Mouse (Mus musculus) spleen, postnatal 4 days (tissue): ENCODE measurements at regions not wholly inside any gene's neighbourhood (a gene's known extent, or its start where the extent isn't known, plus 50 kb on each side); places are given as distances from the start of the nearest gene placed in this dataset.
"Not testable (repeated sequence)": the region's sequence is repeated elsewhere in the genome, so short reads cannot be mapped to it uniquely, and the experiment has no call there.

ENCODE experiments used
- DNase-seq, 2 experiments: peaks; one replicate each; pipeline ENCODE4 v3.0.0; 2022; ENCODE audit warnings: low spot score in 2 of 2

DNA sequence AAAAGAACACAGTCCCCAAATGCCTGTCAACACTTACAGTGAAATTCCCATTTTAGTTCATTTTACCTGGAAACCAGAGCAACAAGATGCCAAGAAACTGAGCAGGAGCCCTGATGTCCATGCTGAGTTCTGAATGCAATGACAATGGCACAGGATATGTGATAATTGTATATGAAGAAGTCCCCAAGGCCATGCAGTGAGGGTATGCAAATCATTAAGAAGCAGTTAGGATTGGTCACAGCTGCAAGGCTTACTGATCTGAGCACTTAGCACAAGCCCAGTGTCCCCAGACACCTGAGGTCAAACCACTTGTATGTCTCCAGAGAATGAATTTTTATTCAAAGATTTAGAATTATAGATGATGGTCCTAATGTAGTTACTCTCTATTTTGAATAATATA lies 419.0 kb upstream of the Tacstd2 start:
- not testable (repeated sequence) for DNase-seq

DNA sequence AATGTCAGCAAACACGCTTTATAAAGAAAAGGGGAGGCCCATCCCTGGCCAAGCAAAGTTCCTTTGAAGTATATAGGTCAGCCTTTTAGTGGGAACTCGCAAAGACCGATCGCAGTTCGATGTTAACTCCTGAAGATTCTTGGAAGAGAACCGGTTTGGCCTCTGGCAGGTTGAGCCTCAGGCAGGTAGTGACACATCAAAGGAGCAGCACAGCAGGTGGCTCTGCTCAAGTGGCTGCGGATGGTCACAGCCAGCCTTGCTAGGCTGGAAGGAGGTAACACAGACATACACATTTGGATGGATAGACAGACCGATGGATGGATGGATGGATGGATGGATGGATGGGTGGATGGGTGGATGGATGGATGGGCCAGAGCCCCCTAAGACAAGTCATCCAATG lies 395.9 kb upstream of the Tacstd2 start:
- not testable (repeated sequence) for DNase-seq

DNA sequence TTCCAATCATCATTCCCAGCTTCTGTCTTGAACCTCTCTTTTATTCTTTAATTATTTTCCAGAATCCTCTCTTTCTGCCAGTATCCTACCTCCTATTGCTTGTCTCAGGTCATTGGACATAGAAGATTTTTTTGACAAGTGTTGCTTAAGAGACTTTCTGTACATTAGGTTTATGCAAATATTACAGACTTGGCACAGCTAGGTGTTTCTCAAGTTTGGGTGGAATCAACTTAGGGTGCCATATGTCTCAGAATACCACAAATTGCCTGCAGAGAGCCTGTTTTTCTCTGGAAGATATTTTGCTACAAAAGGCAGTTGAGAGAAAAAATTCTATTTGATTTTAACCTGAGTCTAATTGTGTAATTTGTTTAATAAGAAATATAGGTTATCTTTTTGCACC lies 386.9 kb upstream of the Tacstd2 start:
- no peak for DNase-seq

DNA sequence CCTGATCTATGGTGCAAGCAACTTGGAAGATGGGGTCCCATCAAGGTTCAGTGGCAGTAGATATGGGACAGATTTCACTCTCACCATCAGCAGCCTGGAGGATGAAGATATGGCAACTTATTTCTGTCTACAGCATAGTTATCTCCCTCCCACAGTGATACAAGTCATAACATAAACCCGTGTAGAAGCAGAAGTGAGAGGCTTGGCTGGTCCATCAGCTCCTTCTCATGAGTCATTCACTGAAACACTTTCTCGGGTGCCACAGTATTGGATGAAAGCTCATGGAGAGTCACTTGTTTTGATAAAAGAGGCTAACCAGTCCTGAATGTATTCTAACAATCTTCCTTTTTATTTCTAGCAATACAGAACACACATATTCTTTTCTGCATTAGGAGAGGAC lies 378.3 kb upstream of the Tacstd2 start:
- no peak for DNase-seq

DNA sequence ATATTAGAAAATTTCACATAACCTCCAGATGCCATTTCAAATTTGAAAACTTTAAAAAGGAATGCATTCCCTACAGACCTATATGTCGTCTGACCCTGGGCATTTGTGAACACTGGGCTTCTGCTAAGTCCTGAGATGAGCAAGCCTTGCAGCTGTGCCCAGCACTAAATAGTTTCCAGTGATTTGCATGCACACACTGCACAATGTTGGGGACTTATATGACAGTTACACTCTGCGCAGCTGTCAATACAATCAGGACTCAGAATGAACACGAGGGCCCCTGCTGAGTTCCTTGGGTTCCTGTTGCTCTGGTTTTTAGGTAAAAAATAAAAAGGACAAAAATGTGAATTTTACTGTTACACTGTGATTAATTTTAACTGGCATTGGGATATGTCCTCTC lies 377.7 kb upstream of the Tacstd2 start:
- DNase-seq = no peak

DNA sequence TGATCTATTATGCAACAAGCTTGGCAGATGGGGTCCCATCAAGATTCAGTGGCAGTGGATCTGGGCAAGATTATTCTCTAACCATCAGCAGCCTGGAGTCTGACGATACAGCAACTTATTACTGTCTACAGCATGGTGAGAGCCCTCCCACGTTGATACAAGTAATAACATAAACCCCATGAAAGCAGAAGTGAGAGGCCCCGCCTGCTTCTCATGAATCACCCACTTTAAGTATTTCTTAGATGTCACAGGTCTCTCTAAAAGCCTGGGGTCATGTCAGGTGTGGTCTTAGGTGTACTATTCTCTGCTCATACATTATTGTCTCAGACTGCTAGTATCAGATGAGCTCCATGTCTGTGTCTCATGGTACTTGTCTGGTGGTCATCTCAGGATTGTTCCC lies 360.9 kb upstream of the Tacstd2 start:
- no peak for DNase-seq

DNA sequence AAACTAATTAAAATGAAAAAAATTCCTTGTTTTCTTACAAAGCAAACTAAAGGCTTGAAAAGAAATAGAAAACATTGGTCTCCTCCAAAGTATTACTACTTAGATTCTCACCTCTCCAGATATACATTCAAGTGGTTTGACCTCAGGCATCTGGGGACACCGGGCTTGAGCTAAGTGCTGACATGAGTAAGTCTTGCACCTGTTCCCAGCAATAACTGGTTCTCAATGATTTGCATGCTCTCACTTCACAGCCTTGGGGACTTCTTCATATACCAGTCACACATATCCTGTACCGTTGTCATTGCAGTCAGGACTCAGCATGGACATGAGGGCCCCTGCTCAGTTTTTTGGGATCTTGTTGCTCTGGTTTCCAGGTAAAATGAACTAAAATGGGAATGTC lies 360.3 kb upstream of the Tacstd2 start:
- DNase-seq = no peak

DNA sequence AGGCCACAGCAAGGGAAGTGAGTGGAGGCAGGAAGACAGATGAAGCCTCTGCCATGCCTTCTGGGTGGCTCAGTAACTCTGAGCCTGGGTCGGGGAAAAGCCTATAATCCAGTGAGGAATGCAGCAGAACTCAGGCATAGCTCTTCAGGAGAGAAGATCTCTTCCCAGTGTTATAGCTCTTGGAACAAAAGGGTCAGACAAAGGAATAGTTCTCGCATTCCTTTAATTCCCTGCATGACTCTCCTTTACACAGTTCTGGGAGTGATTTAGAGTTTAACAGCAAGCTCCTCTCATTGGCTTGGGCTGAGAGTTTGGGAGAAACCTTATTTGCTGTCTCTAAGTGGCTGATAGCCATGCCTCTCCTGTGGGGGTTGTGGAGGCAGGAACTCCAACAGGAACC lies 352.0 kb upstream of the Tacstd2 start:
- no peak for DNase-seq

DNA sequence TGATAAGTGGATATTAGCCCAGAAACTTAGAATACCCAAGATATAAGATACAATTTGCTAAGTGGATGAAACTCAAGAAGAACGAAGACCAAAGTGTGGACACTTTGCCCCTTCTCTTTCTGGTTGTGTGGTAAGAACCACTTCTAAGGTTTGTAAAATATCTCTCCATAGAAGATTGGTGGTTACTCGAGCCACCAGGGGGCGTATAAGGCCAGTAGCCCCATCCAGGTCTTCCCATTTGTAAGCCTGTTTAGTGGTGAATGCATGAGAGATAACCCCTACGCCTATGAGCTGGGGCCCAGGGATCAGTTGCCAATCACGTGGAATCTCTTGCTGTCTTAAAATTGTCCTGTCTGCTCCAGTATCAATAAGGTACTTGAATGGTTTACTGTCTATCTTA lies 349.3 kb upstream of the Tacstd2 start:
- DNase-seq = no peak

DNA sequence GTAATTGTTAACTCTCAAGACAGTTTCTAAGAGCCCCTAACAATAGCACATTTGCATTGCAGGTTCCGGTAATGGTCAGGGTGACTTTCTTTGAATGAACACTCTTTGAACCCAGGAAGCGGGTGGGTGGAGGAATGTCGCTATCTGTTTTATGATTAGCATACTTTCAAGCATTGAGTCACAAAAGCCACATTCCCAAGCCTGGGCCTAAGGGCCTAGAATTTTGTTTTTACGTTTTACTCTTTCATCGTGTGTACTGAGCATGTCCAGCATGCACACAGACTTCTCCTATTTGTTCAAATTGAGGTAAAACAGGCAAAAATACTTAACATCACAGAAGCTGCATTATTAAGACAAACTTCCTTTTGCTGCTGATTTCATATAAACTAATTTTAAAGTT lies 345.9 kb upstream of the Tacstd2 start:
- not testable (repeated sequence) for DNase-seq

DNA sequence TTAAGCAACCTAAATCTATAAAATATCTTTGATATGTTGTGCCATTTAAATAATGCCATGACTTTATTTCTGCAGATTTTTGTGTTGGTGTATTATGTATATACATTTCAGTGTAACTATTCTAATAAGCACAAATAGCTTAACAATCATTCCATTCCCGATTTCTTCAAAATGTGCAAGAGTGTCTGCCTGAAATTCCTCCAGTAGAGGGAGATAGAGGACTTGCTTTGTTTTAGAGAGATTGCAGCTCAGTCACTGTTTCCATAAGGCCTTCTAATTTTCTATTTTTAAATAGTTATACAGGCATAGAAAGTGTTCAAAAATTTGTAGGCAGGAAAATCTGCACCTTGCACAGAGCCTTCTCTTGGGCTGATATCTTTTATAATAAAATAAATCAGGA lies 322.3 kb upstream of the Tacstd2 start:
- DNase-seq = not testable (repeated sequence)

DNA sequence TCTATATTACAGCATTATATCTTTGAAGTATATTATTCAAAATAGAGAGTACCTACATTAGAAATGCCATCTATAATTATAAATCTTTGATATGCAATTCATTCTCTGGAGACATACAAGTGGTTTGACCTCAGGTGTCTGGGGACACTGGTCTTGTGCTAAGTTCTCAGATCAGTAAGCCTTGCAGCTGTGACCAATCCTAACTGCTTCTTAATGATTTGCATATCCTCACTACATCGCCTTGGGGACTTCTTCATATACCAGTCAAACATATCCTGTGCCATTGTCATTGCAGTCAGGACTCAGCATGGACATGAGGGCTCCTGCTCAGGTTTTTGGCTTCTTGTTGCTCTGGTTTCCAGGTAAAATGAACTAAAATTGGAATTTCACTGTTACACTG lies 303.9 kb upstream of the Tacstd2 start:
- not testable (repeated sequence) for DNase-seq

DNA sequence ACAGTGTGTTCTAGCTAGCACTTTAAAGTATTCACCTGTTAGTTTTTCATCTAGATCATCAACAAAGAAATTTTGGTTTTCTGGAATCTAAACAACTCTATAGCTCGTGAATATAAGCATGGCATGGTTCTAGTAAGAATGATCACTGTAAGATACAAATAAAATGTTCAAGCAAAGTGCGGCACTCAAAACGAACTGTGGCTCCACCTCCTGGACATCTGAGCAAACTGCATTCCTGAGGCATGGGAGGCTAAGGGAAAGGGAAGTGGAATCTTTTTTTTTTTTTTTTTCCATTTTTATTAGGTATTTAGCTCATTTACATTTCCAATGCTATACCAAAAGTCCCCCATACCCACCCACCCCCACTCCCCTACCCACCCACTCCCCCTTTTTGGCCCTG lies 276.9 kb upstream of the Tacstd2 start:
- DNase-seq = not testable (repeated sequence)

DNA sequence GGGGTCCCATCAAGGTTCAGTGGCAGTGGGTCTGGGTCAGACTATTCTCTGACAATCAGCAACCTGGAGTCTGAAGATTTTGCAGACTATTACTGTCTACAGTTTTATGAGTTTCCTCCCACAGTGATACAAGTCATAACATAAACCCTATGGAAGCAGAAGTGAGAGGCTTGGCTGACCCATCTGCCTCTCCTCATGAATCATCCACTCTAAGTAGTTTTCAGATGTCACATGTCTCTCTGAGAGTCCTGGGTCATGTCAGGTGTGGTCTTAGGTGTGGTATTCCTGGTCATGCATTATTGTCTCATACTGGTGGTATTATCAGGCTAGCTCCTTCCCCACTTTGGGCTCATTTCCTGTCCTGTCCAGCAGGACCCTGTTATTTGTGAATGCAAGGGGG lies 255.8 kb upstream of the Tacstd2 start:
- no peak for DNase-seq

DNA sequence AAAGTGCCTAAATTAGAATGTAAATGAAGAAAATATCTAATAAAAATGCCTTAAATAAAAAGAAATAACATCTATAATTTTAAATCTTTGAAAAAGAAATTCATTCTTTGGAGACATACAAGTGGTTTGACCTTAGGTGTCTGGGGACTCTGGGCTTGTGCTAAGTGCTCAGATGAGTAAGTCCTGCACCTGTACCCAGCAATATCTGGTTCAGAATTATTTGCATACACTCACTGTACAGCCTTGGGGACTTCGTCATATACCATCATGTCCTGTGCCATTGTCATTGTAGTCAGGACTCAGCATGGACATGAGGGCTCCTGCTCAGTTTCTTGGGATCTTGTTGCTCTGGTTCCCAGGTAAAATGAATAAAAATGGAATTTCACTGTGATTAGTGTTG lies 255.1 kb upstream of the Tacstd2 start:
- DNase-seq = no peak

DNA sequence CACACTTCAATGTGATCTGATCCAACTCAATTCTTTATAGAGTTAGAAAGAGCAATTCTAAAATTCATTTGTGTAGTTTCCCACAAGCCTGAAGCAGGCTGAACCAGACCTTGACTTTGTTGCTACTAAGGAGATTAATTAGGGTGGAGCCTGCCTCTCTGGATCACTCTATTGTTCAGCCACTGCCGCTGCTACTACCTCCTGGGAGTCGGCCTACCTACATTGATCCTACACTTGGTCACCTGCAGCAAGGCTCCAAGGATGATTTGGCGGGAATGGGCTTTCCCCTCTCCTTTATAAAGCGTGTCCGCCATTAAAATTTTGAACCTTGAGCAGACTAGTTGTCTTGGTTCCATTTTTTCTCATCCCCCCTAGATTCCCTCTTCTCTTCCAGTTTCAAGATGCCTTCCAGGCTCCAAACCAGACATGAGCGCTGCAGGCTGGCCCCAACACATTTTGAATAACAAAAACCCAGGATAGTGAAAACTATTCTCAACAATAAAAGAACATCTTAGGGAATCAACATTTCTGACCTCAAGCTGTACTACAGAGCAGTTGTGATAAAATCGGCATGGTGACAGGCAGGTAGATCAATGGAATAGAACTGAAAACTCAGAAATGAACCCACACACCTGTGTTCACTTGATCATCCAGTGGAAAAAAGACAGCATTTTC lies 251.6 kb upstream of the Tacstd2 start:
- DNase-seq = no peak

DNA sequence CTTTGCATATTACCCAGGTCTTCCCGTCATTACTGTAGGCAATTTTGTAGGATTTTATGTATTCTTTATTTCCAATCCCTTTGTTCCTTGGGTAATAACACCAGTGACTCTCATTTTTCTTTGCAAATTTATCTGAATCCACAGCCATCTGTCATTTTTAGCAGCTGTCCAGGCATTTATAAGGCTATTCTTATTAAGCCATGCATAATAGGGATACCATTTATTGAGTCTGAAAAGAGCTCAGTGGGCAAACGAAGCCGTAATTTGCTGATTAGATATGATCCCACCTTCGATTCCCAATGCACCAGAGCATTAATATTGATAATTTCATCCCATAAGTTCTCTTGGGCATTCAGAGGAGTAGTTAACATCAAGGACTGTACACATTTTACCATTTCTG lies 243.3 kb upstream of the Tacstd2 start:
- no peak for DNase-seq

DNA sequence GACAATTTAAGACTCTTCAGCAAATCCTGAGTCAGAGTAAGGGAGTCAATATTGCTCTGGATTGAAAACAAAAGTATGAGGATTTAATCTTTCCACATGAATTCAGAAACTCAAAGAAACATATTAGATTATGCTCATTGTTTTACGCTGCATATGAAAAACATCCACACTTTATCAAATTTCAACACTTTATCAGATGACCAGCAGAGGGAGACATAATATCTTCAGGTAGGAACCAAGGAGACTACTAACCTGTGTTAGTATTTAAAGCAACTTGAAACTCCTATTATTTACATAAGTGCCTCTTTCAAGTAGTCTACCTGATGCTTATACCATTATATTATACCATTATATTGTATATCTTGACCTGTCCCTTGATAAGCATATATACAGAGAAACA lies 218.5 kb upstream of the Tacstd2 start:
- not testable (repeated sequence) for DNase-seq

DNA sequence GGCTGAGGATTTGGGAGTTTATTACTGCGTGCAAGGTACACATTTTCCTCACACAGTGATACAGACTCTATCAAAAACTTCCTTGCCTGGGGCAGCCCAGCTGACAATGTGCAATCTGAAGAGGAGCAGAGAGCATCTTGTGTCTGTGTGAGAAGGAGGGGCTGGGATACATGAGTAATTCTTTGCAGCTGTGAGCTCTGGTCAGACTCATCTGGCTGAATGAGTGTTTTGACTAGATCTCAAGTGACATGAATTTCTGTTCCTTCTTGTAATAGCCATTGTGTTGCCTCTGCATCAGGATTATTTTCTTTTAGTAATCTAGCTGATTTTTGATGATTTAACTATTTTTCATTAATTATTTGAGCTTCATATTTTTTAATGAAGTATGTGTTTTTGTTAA lies 190.0 kb upstream of the Tacstd2 start:
- no peak for DNase-seq

DNA sequence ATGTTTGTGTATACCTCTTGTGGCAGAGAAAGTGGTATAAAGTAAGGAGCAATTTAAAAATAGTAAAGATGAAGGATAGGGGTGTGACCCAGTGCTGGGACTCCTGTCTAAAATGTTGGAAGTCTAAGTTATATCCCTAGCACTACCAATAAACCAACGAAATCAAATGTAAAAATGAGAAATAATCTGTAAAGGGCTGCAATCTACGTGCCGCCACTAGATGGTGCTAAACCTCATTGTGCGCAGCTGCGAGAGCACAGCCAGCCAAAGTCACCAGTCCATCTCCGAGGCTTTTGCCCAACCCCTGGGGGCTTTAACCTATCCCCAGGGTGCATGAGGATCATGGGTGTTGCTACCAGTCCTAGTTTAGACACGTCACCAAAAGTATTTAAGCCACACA lies 163.4 kb upstream of the Tacstd2 start:
- not testable (repeated sequence) for DNase-seq

DNA sequence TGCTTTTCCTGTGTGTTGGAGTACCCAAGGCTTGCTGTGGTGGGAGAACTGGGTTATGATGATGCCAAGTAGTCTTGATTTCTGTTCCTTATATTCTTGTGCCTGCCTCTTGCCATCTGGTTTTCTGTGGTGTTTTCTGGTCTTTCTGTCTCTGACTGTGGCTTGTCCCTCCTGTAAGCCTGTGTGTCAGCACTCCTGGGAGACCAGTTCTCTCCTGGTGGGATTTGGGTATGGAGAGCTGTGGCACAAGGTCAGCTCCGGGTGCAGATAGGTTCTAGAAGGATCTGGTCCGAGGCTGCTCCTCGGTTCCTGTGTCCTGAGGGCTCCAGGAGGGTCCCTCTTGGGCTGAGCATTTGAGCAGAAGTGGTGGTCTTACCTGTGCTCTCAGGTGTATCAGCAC lies 155.4 kb upstream of the Tacstd2 start:
- peak; percentile 18 to 65 for DNase-seq

DNA sequence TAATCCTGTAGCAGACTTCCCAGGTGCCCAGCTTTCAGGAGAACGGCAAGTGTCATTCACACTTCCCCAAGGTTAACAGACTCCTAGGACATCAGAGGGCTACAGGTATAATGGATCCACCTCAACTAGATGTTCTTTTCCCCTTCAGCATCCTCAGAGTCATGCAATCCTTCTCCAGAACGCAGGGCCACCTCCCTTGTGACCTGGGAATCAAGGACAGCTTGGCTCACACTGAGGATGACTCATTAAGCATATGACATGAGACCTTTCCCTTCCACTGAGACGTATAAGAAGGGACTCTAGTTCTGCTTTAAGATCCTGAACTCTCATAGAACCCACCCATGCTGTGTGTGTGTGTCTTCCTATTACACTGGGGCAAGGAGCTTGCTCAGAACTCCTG lies 147.5 kb upstream of the Tacstd2 start:
- DNase-seq = not testable (repeated sequence)

DNA sequence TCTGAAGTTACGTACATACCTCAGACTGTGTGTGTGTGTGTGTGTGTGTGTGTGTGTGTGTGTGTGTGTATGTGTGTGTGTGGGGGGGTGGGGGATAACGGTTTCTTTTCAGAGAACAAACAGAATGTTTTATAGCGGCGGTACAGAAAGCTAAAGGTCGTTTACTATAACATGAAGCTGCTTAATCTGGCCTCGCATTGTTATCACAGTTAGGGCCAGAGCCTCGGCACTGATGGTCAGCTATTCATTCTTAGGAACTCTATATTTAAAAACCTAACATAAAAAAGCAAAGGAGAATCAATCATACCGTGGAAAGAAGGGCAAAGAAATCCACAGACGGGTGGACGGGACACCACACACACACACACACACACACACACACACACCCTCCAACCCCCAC lies 146.0 kb upstream of the Tacstd2 start:
- DNase-seq = not testable (repeated sequence)

DNA sequence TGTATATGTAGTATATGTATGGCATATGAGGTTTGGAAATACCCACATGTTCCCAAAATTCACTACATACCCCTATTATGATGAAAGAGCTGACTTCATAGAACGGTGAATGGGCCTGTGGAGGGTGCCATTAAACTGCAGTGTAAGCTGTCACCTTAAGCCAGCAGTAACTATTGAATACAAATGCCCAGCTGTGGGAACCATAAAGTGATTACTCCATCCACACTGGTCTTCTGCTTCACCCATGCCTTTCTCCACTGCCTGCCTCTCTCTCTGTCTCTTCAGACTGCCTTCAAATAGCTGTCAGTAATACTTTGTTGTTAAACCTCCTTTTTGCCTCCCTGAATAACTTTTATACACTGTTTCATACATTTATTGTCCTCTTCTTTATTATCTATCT lies 143.5 kb upstream of the Tacstd2 start:
- not testable (repeated sequence) for DNase-seq
